Mouse (Mus musculus) hindbrain, embryonic 16.5 days (tissue): Measurements from ENCODE around the gene Dcaf1. TPM values are rescaled to one million over a fixed set of nuclear protein-coding genes. Genes with fewer than 3 reads are reported as not detected.

Experiments used
- ATAC-seq: fragments of 200-750 bp; cut with Nextera tagmentation; 2 replicates; pipeline ENCODE4 v1.8.0; 2017; ENCODE audit warnings: moderate TSS enrichment, moderate library complexity
- H3K27ac ChIP-seq: fragments of 300-500 bp; sonication (generic); 2 replicates; pipeline ENCODE4 v1.5.1; 2014; ENCODE audit warnings: low read depth, mild to moderate bottlenecking, control low read depth, low read length, moderate library complexity
- H3K27me3 ChIP-seq: fragments of 300-500 bp; sonication (generic); replicated peaks from 2 replicates; pipeline ENCODE4 v1.6.1; 2014; ENCODE audit warnings: low read length; ENCODE audit not compliant: control insufficient read depth, insufficient read depth
- H3K36me3 ChIP-seq: fragments of 300-500 bp; sonication (generic); 2 replicates; pipeline ENCODE4 v1.6.1; 2014; ENCODE audit warnings: mild to moderate bottlenecking, low read length, moderate library complexity, mixed read lengths; ENCODE audit not compliant: control insufficient read depth, insufficient read depth
- H3K4me1 ChIP-seq: fragments of 300-500 bp; sonication (generic); 2 replicates; pipeline ENCODE4 v1.6.1; 2014; ENCODE audit warnings: low read depth, low read length; ENCODE audit not compliant: control insufficient read depth, insufficient read depth
- H3K4me2 ChIP-seq: fragments of 300-500 bp; sonication (generic); 2 replicates; pipeline ENCODE4 v1.6.1; 2014; ENCODE audit warnings: mild to moderate bottlenecking, low read length, control low read depth, moderate library complexity
- H3K4me3 ChIP-seq: fragments of 300-500 bp; sonication (generic); 2 replicates; pipeline ENCODE4 v1.5.1; 2014; ENCODE audit warnings: mild to moderate bottlenecking, low read length, control low read depth, moderate library complexity
- H3K9ac ChIP-seq: fragments of 300-500 bp; sonication (generic); 2 replicates; pipeline ENCODE4 v1.6.1; 2014; ENCODE audit warnings: low read depth, mild to moderate bottlenecking, control low read depth, low read length, moderate library complexity
- H3K9me3 ChIP-seq: fragments of 300-500 bp; sonication (generic); 2 replicates; pipeline ENCODE4 v1.6.1; 2014; ENCODE audit warnings: mild to moderate bottlenecking, low read length, moderate library complexity; ENCODE audit not compliant: control insufficient read depth
- WGBS: fragments of 180-500 bp; shearing (Covaris S2); extraction: QIAGEN DNeasy Blood & Tissue Kit; methylation state at CpG from one replicate; pipeline ENCODE4 v1.1.7; 2014; 5-methylcytosine and 5-hydroxymethylcytosine counted together
- polyA plus RNA-seq: library from polyadenylated mRNA; unstranded; fragments of >200 nt; fragmentation: Nextera tagmentation; extraction: Ambion mirVana; gene quantifications from 2 replicates; pipeline ENCODE4 v1.2.1, GENCODE M21; 2015

The Dcaf1 gene
- polyA plus RNA-seq, 1 experiment from 2014 or later, result 15.2 TPM

GRCm38 (mm10) chr9:106891829-106892551, 70.3 kb downstream of the Dcaf1 start, which contains the start of gene Manf:
Gene Manf (minus strand): TSS chr9:106891979.
- peak; percentile 99 for ATAC-seq
- no peaks in the 10 kb centered on the region for H3K27me3 ChIP-seq
- peaks cover 20% of the 10 kb centered on the region for H3K4me1 ChIP-seq
- peak within 1 kb of the TSS; percentile 77 for H3K4me2 ChIP-seq
- peak within 1 kb of the TSS; percentile 69 for H3K4me3 ChIP-seq
- peaks cover 27% of the 10 kb centered on the region for H3K36me3 ChIP-seq
- H3K27ac ChIP-seq, result peak within 1 kb of the TSS; percentile 85
- peak within 1 kb of the TSS; percentile 83 for H3K9ac ChIP-seq
- no peaks in the 10 kb centered on the region for H3K9me3 ChIP-seq
- under 1% methylated on average over 59 of the region's 59 CpGs for WGBS

- peak overlapping the region; percentile 82 for H3K27ac ChIP-seq
- H3K36me3 ChIP-seq, result peaks cover 28% of the 10 kb centered on the region
- H3K4me2 ChIP-seq, result peak overlapping the region; percentile 73
- H3K27me3 ChIP-seq, result no peaks in the 10 kb centered on the region
- ATAC-seq, result no peak
- under 1% methylated on average over 9 of the region's 9 CpGs for WGBS
- H3K9me3 ChIP-seq, result no peaks in the 10 kb centered on the region
- H3K4me3 ChIP-seq, result peak overlapping the region; percentile 69
- H3K4me1 ChIP-seq, result peaks cover 18% of the 10 kb centered on the region
- H3K9ac ChIP-seq, result peak overlapping the region; percentile 68
These were observed 70.8 kb downstream of the Dcaf1 start for GRCm38 (mm10) chr9:106892552-106892875.

- Histone ChIP-seq H3K36me3 (peaks cover 23% of the 10 kb centered on the region), H3K27me3 (no peaks in the 10 kb centered on the region), H3K27ac (no peak overlapping the region), H3K4me3 (no peak overlapping the region), H3K9ac (no peak overlapping the region), H3K4me2 (peak overlapping the region; percentile 3; the same call in 1 of the 2 replicates), H3K4me1 (peaks cover 16% of the 10 kb centered on the region), H3K9me3 (no peaks in the 10 kb centered on the region)
- ATAC-seq, result no peak
- WGBS, result 58% methylated on average over 3 of the region's 3 CpGs
These were observed 71.7 kb downstream of the Dcaf1 start for GRCm38 (mm10) chr9:106893327-106893726.

- no peaks in the 10 kb centered on the region for H3K9me3 ChIP-seq
- peaks cover 27% of the 10 kb centered on the region for H3K36me3 ChIP-seq
- H3K9ac ChIP-seq, result no peak overlapping the region
- no peak for ATAC-seq
- no peaks in the 10 kb centered on the region for H3K4me1 ChIP-seq
- WGBS, result 82% methylated on average over 1 of the region's 1 CpGs
- no peaks in the 10 kb centered on the region for H3K27me3 ChIP-seq
- no peak overlapping the region for H3K4me3 ChIP-seq
- H3K27ac ChIP-seq, result no peak overlapping the region
- no peak overlapping the region for H3K4me2 ChIP-seq
These were observed 77.2 kb downstream of the Dcaf1 start for GRCm38 (mm10) chr9:106898901-106899300.

- H3K4me3 ChIP-seq, result no peak overlapping the region
- WGBS, result 98% methylated on average over 7 of the region's 7 CpGs
- H3K36me3 ChIP-seq, result peaks cover 30% of the 10 kb centered on the region
- H3K4me2 ChIP-seq, result no peak overlapping the region
- H3K9me3 ChIP-seq, result no peaks in the 10 kb centered on the region
- H3K9ac ChIP-seq, result no peak overlapping the region
- H3K4me1 ChIP-seq, result no peaks in the 10 kb centered on the region
- no peak for ATAC-seq
- no peaks in the 10 kb centered on the region for H3K27me3 ChIP-seq
- no peak overlapping the region for H3K27ac ChIP-seq
These were observed 79.9 kb downstream of the Dcaf1 start for GRCm38 (mm10) chr9:106901596-106901995.

GRCm38 (mm10) chr9:106903099-106903790, 81.6 kb downstream of the Dcaf1 start:
- Histone ChIP-seq H3K4me1 (no peaks in the 10 kb centered on the region), H3K27me3 (no peaks in the 10 kb centered on the region), H3K9ac (no peak overlapping the region), H3K9me3 (no peaks in the 10 kb centered on the region), H3K4me3 (no peak overlapping the region), H3K27ac (no peak overlapping the region), H3K4me2 (no peak overlapping the region), H3K36me3 (peaks cover 26% of the 10 kb centered on the region)
- WGBS, result 80% methylated on average over 4 of the region's 4 CpGs
- peak; percentile 27; the same call in 1 of the 2 replicates for ATAC-seq

GRCm38 (mm10) chr9:106903791-106904134, 82.1 kb downstream of the Dcaf1 start:
- Histone ChIP-seq H3K4me3 (no peak overlapping the region), H3K4me2 (no peak overlapping the region), H3K9ac (no peak overlapping the region), H3K27ac (no peak overlapping the region), H3K36me3 (peaks cover 26% of the 10 kb centered on the region), H3K9me3 (no peaks in the 10 kb centered on the region), H3K4me1 (no peaks in the 10 kb centered on the region), H3K27me3 (no peaks in the 10 kb centered on the region)
- WGBS, result 4% methylated on average over 1 of the region's 1 CpGs
- peak; percentile 30; the same call in 1 of the 2 replicates for ATAC-seq

GRCm38 (mm10) chr9:106906597-106906996, 84.9 kb downstream of the Dcaf1 start:
- Histone ChIP-seq H3K27me3 (no peaks in the 10 kb centered on the region), H3K9ac (no peak overlapping the region), H3K36me3 (peaks cover 23% of the 10 kb centered on the region), H3K4me1 (no peaks in the 10 kb centered on the region), H3K9me3 (no peaks in the 10 kb centered on the region), H3K27ac (no peak overlapping the region), H3K4me2 (no peak overlapping the region), H3K4me3 (no peak overlapping the region)
- WGBS, result 86% methylated on average over 8 of the region's 8 CpGs
- ATAC-seq, result no peak

- no peak for ATAC-seq
- H3K36me3 ChIP-seq, result peaks cover 24% of the 10 kb centered on the region
These were observed 86.5 kb downstream of the Dcaf1 start for GRCm38 (mm10) chr9:106908174-106908573.

More at GRCm38 (mm10) chr9:106908174-106908573, 86.5 kb downstream of the Dcaf1 start:
- Histone ChIP-seq H3K27me3 (no peaks in the 10 kb centered on the region), H3K9me3 (no peaks in the 10 kb centered on the region), H3K4me1 (no peaks in the 10 kb centered on the region), H3K27ac (no peak overlapping the region), H3K4me3 (no peak overlapping the region), H3K9ac (no peak overlapping the region), H3K4me2 (no peak overlapping the region)
- WGBS, result 88% methylated on average over 3 of the region's 3 CpGs
